In genomic region chr8:105624401-105624800, GRCm38 (mm10) we compare ENCODE assay signal across 10 mouse cellular contexts. TPM values are rescaled to one million over a fixed set of nuclear protein-coding genes. Genes with fewer than 3 reads are reported as not detected.
DNase-seq lines count a peak whose midpoint lies in the region; ATAC-seq lines count a peak whose summit lies in the region.
"Had no signal": no experiment of that assay in that cellular context is flagged by ENCODE, and none has a peak within 500 bp of the region (broad histone marks: within the 10 kb centered on the region; RNA-seq: fewer than 3 reads in every experiment).

No protein-coding gene starts in this region.

- no peak for ATAC-seq in embryonic facial prominence, embryonic 13.5 days (ENCODE audit: insufficient number of reproducible peaks, insufficient read depth, low FRiP score, low TSS enrichment, low read depth)

- H3K9me3 ChIP-seq in embryonic facial prominence, embryonic 13.5 days, result no peaks in the 10 kb centered on the region

- H3K27ac ChIP-seq in embryonic facial prominence, embryonic 13.5 days, result peak overlapping the region; percentile 81

- peak overlapping the region; percentile 32; the same call in 1 of the 2 replicates for H3K9ac ChIP-seq in embryonic facial prominence, embryonic 13.5 days

- 70% methylated on average over 3 of the region's 3 CpGs for whole genome bisulfite sequencing in embryonic facial prominence, embryonic 13.5 days

- H3K27me3 ChIP-seq in embryonic facial prominence, embryonic 13.5 days, result no peaks in the 10 kb centered on the region

- H3K4me2 ChIP-seq in embryonic facial prominence, embryonic 13.5 days, result no peak overlapping the region

- peaks cover 50% of the 10 kb centered on the region for H3K36me3 ChIP-seq in embryonic facial prominence, embryonic 13.5 days

- H3K4me1 ChIP-seq in embryonic facial prominence, embryonic 13.5 days, result peaks cover 32% of the 10 kb centered on the region

- DNase-seq in layer of hippocampus, adult 11-12 months (ENCODE audit: low spot score), result peak; percentile 78
- DNase-seq in layer of hippocampus, adult 9-10 months (ENCODE audit: low spot score), result no peak
- peak; percentile 73 to 79 for DNase-seq in layer of hippocampus, postnatal 36 days
- DNase-seq in right cerebral cortex, postnatal 4 days, result peak; percentile 38
- DNase-seq in cerebellum, postnatal 4 days (ENCODE audit: low spot score in 2 of 2), result no peak
- no peak for DNase-seq in lung, postnatal 14 days
- no peak for DNase-seq in urinary bladder, adult 18-20 months (ENCODE audit: low spot score in 2 of 2)
- DNase-seq: cerebellum, adult 9-11 months had no signal

- H3K4me3 ChIP-seq in embryonic facial prominence, embryonic 13.5 days, result no peak overlapping the region

RNA-seq across cellular contexts. Expression of gene Ctcf, which starts 12.0 kb away (rescaled TPM):
- polyA plus RNA-seq in embryonic facial prominence, embryonic 13.5 days (2015; fragmentation: Nextera tagmentation; extraction: Ambion mirVana), result 136 and 146 TPM in 2 replicates
- total RNA-seq in layer of hippocampus, postnatal 36 days (2021), result 10 to 100 TPM; 73.6 to 80.1 TPM

RNA-seq across cellular contexts. Expression of gene Agrp, which starts 12.8 kb away (rescaled TPM):
- polyA plus RNA-seq in embryonic facial prominence, embryonic 13.5 days (2015; fragmentation: Nextera tagmentation; extraction: Ambion mirVana), result 0.90 and 2.1 TPM in 2 replicates
- total RNA-seq in layer of hippocampus, postnatal 36 days (2021), result not detected
- total RNA-seq: layer of hippocampus, postnatal 25 days had no signal

RNA-seq across cellular contexts. Expression of gene Ripor1, which starts 19.3 kb away (rescaled TPM):
- 18.6 and 18.7 TPM in 2 replicates for polyA plus RNA-seq in embryonic facial prominence, embryonic 13.5 days (2015; fragmentation: Nextera tagmentation; extraction: Ambion mirVana)
- total RNA-seq in layer of hippocampus, postnatal 36 days (2021), result 10 to 100 TPM; 82.8 to 92.6 TPM

RNA-seq across cellular contexts. Expression of gene Atp6v0d1, which starts 58.6 kb away (rescaled TPM):
- polyA plus RNA-seq in embryonic facial prominence, embryonic 13.5 days (2015; fragmentation: Nextera tagmentation; extraction: Ambion mirVana), result 78.4 and 80.4 TPM in 2 replicates
- total RNA-seq in layer of hippocampus, postnatal 36 days (2021), result 100 to 1,000 TPM; 288 to 305 TPM

Comparison
In these comparisons a context has a peak if more than half of its experiments do, and no peak if none do; other contexts are left out.
1. DNase-seq: peak in layer of hippocampus, adult 11-12 months (single experiment), layer of hippocampus, postnatal 36 days (2 of 2) and right cerebral cortex, postnatal 4 days (single experiment); none in layer of hippocampus, adult 9-10 months (single experiment), cerebellum, postnatal 4 days (0 of 2), lung, postnatal 14 days (single experiment) and urinary bladder, adult 18-20 months (0 of 2).